Mouse (Mus musculus) cerebellum, postnatal 36 days (tissue): Measurements from ENCODE around the gene Klf12.
A peak's percentile ranks its signal among the peaks of the same experiment; 100 is the strongest.

Source experiments
- DNase-seq, 2 experiments: peaks; one replicate each; pipeline ENCODE4 v3.0.0; 2021 to 2022; ENCODE audit warnings: mixed read lengths in 2 of 2

Gene Klf12

GRCm38 (mm10) chr14:100284119-100284860, at the start of gene Klf12:
TSS of gene Klf12 (minus strand) at chr14:100284679.
- peak; percentile 62 to 71 for DNase-seq

DNA sequence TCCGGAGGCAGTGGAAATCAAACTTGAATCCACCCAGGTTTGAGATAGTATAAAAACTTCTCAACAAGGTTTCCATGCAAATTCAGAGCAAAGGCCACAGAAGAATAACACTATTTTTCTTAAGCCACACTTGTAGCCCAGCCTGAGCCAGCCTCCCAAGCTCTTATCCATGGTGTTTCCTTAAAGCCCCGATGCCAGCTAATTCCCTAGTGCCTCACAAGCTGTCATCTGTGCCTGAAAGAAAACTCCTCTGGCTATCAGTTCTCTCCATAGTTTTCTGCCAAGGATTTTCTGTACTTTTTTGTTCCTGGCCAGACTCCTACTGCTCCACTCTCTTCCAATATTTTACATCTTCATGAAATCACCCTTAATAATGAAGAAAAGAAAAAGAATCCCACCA, 48.9 kb upstream of the Klf12 start:
- DNase-seq = no peak

DNA sequence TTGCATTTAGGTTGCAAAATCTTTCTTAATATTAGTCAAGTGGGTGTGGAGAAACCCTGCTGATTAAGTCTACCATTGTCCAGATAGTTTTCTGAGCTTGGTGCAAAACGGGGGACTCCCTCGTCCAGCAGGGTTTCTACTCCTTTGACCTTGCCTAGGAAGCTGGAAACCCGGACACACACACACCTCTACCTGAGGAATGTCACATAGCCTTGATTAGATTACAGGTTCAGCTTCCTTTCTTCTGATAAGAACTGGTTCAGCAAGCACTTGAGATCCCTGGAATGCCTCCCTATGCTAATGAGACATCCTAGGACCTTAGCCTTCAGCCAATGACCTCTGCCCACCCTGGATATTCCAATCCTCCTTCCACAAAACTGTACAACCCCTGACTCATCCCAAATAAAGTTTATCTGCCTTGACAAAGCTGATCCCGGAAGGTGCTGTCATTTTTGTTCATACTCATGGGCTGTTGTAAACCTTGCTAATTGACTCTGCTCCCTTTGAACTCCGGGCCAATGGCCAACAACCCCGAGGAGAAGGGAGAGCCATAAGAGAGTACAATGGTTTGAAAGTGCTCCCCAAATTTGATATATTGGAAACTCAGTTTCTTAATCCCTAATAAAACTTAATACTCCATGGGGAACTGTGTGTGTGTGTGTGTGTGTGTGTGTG, 44.3 kb upstream of the Klf12 start:
- no peak for DNase-seq

DNA sequence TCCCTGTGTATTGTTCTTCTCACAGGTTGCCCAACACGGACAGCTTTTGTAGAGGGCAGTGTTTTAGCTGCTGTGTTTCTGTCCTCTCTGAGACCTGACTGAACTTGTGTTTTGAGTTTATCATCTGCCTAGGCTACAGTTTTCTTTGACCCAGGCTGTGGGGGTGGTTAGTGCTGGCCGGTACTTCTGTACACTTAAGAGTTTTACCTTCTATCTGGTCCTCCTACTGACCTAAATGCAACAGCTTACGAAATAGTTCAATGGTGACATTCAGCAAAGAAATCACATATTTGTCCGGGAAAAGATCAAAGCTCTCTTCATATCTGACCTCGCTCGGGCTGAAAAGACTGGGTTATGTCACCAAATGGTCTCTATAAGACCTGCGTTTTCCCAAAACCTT, 39.8 kb upstream of the Klf12 start:
- DNase-seq = no peak

- DNase-seq = no peak
Observed at GRCm38 (mm10) chr14:100322012-100322411, 37.5 kb upstream of the Klf12 start.

- no peak for DNase-seq
Observed at GRCm38 (mm10) chr14:100316780-100317179, 32.3 kb upstream of the Klf12 start.

DNA sequence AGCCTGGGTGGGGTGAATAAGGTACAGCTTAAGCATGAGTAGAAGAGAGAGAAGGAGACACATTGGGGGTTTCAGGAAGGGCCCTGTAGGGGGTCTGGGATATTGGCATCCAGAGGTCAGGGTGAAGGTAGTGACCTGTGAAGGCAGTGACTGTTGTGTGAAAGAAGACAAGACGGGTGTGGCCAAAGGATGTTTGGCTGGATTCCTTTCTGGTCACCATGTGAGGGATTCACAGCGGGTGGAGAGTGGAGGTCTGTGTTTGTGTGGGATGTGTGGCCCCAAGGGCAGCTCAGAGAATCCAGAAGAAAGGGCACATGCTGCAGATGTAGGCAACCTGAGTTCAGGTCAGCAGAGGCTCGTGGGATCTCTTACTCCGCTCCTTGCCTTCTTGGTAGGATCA, 29.6 kb upstream of the Klf12 start:
- no peak for DNase-seq

DNA sequence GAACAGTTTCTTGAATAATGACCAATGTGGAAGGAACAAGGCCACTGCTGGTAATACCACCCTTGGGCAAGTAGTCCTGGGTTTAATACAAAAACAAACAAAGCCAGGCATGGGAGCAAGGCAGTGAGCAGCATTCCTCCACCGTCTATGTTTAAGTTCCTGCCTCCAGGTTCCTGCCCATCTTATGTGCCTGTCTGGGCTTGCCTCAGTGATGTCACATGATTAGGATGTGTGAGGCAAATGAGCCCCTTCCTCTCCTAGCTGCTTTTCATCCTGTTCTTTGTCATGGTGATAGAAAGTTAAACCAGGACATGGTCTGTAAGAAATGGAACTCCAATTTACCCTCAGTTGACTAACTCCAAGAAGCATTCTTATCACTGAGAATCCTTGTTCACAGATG, 16.4 kb upstream of the Klf12 start:
- DNase-seq = no peak

GRCm38 (mm10) chr14:100298892-100299291, 14.4 kb upstream of the Klf12 start:
- DNase-seq = no peak

GRCm38 (mm10) chr14:100286586-100287241, 2.2 kb upstream of the Klf12 start:
- DNase-seq = peak in 1 of 2 experiments; percentile 14

DNA sequence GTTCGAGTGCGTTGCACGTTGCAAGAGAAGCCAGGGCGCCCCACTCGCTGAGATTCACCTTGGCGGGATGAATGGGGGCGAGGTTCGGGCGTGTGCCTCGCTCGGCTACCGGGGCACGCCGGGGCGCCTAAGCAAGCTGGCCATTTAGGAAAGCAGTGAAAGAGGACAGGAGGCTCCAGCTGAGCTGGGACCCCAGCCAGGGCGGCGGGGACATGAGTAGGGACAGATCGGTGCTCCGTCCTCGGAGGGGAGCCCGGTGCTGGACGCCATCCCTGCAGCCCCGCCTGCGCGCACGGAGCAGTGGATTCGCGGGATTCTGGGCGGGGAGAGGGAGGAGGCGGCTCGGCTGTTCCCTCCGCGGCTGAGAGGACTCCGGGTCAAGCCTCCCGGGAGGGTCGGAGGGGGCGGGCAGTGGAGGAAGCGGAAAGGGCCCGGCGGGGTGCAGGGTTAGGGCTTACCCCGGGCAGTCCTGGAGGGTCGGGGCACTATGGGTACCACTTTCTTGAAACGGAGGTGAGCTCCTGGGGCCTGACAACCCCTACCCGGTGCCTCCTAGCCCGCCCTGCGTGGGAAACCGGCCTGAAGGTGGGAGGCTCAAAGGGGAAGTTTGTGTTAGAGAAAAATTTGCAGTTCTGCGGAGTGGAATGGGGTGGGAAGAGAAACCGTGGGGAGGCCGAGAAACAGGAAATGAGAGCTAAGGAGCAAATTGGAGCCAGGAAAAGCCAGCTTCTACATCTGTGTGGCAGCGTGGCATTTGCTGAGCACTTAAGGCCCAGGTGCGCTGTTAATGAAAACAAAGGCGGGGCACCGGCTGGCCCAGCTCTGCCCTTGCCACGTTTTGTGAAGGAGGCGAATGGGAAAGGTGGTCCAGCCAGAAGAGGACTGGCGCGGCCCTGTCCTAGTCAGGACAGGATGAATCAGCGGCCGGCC, 1.4 kb upstream of the Klf12 start:
- peak; percentile 76 to 78 for DNase-seq

DNA sequence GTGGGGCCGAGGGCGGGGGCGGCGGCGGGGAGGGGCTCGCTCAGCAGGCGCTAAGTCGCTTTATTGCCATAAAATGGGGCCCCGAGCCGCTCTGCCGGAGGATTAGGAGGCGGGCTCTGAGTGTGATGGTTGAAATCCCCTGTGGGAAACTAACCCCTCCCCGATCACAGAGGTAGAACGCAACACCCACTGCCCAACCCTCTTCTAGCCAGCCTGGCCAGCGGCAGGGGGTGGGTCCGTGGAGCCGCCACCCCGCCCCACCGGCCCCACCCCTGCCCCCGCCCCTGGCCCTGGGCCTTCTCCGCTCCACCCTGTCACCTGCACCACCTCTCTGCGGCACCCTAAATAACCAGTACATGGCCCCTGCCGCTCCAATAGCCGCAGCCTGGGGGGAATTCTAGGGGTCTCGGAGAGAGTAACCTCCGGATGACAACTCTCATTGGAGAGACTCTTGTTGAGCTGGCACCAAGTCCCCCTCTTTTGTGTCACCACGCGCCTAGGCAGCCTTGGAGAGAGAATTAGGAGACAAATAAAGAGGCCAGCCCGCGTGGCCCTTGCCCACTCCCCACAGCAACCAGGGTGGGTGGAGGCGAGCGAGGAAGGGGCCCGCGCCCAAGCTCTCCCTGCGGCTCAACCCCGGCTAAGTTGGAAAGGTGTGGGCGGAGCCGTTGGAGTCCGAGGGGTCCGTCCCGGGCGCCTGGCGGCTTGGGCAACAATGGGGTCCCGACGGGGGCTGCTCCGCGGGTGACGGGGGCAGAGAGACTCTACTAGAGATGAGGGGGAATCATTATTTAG, 579 bp upstream of the Klf12 start:
- peak; percentile 56 to 62 for DNase-seq

- DNase-seq = peak; percentile 21 to 31
Observed at GRCm38 (mm10) chr14:100283411-100284118, 914 bp downstream of the Klf12 start.

- no peak for DNase-seq
Observed at GRCm38 (mm10) chr14:100282651-100283050, 1.8 kb downstream of the Klf12 start.

GRCm38 (mm10) chr14:100281734-100282133, 2.7 kb downstream of the Klf12 start:
- DNase-seq = no peak

- no peak for DNase-seq
Observed at GRCm38 (mm10) chr14:100274179-100274578, 10.3 kb downstream of the Klf12 start.

DNA sequence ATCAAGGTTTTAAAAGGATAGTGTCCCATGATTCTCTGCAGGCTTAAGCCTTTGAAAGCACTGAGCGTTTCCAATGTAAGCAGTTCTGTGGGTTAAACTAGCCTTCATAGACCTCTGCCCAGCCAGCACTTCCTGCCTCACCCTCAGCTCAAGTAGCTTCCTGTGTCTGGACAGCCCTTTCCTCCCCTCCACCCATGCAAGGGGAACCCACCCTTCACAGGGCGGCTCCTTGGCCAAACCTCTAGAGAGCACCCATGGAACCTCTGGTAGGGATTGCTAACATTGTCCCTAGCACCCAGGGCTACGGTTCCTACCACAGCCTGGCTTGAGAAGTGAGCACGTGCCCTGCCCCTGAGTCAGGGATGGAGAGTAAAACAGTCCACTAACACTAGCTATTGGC, 23.9 kb downstream of the Klf12 start:
- no peak for DNase-seq

- no peak for DNase-seq
Observed at GRCm38 (mm10) chr14:100243046-100243445, 41.4 kb downstream of the Klf12 start.

- DNase-seq = no peak
Observed at GRCm38 (mm10) chr14:100239874-100240273, 44.6 kb downstream of the Klf12 start.

DNA sequence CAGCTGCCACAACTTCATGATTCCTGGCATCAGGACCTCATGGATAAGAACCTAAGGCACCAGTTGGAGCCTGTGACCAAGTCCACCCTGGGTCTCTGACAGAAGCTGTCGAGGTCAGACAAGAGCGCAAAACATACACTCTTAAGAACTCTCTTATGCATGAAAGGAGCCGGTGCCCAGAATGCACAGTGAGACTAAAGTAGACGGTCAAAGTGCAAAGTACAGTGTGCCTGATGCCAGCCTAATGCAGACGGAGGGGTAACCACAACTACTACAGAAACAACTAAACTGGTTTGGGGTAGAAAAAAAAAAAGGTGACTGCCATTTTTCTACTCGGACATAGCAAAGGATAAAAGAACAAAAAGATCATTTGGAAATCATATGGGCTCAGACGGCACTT, 47.7 kb downstream of the Klf12 start:
- DNase-seq = no peak

DNA sequence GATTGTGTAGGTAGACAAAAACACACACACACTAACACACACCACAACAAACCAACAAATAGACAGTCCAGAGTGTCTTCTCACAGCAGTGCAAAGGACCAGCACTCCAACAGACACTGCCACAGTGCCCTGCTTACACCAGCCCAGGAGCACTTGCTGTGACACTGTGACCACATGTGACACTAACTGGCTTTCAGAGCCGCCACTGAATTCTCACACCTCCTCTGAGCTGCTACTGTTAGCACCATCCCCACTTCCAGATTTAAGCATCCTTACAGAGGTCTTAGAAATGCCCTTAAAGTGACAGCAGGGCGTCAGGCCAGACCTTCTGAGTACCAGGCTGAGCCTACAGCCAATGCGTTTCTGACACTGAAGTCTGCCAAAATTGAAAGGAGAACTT, 48.7 kb downstream of the Klf12 start:
- DNase-seq = no peak
